Mouse (Mus musculus): Measurements from ENCODE around the gene Taf12.

Taf12 gene

GRCm38 (mm10) chr4:132311209-132311608 lies 37.0 kb downstream of the Taf12 start:
- DNase-seq (ENCODE audit: low spot score in 2 of 2): no peak

GRCm38 (mm10) chr4:132311801-132312200 lies 37.6 kb downstream of the Taf12 start:
- DNase-seq (ENCODE audit: low spot score in 2 of 2): no peak

- DNase-seq (ENCODE audit: low spot score in 2 of 2): no peak
These were observed 38.5 kb downstream of the Taf12 start for GRCm38 (mm10) chr4:132312627-132313026.

- no peak for DNase-seq (ENCODE audit: low spot score in 2 of 2)
These were observed 41.5 kb downstream of the Taf12 start for GRCm38 (mm10) chr4:132315711-132316110.

- no peak for DNase-seq (ENCODE audit: low spot score in 2 of 2)
These were observed 52.3 kb downstream of the Taf12 start for GRCm38 (mm10) chr4:132326481-132326880.

GRCm38 (mm10) chr4:132328391-132328982 lies 54.3 kb downstream of the Taf12 start:
- DNase-seq (ENCODE audit: low spot score in 2 of 2): no peak

GRCm38 (mm10) chr4:132329115-132329834 lies 55.1 kb downstream of the Taf12 start, which contains the start of gene Trnau1ap:
Gene Trnau1ap, minus strand, starts transcription at chr4:132329538.
- peak; percentile 83 to 90 for DNase-seq (ENCODE audit: low spot score in 2 of 2)

GRCm38 (mm10) chr4:132329835-132330354 lies 55.7 kb downstream of the Taf12 start:
- DNase-seq (ENCODE audit: low spot score in 2 of 2): no peak

- DNase-seq (ENCODE audit: low spot score in 2 of 2): no peak
These were observed 57.8 kb downstream of the Taf12 start for GRCm38 (mm10) chr4:132331960-132332359.

GRCm38 (mm10) chr4:132332880-132333279 lies 58.7 kb downstream of the Taf12 start:
- no peak for DNase-seq (ENCODE audit: low spot score in 2 of 2)

GRCm38 (mm10) chr4:132338943-132339342 lies 64.8 kb downstream of the Taf12 start:
- DNase-seq (ENCODE audit: low spot score in 2 of 2): peak in 1 of 2 experiments; percentile 54

GRCm38 (mm10) chr4:132341451-132341850 lies 67.3 kb downstream of the Taf12 start:
- DNase-seq (ENCODE audit: low spot score in 2 of 2): no peak

- no peak for DNase-seq (ENCODE audit: low spot score in 2 of 2)
These were observed 70.4 kb downstream of the Taf12 start for GRCm38 (mm10) chr4:132344403-132345134.

Measured in urinary bladder, postnatal 36 days (tissue).